Mouse (Mus musculus) layer of hippocampus, adult 9-11 months (tissue): ENCODE measurements around the gene Hs6st3.

Experiments used
- DNase-seq: peaks from one replicate; pipeline ENCODE4 v3.0.0; 2022

Gene Hs6st3

GRCm38 (mm10) chr14:119667421-119667820, 529.3 kb downstream of the Hs6st3 start:
- no peak for DNase-seq

- peak; percentile 35 for DNase-seq
Observed at GRCm38 (mm10) chr14:119670836-119671587, 532.9 kb downstream of the Hs6st3 start.

DNA sequence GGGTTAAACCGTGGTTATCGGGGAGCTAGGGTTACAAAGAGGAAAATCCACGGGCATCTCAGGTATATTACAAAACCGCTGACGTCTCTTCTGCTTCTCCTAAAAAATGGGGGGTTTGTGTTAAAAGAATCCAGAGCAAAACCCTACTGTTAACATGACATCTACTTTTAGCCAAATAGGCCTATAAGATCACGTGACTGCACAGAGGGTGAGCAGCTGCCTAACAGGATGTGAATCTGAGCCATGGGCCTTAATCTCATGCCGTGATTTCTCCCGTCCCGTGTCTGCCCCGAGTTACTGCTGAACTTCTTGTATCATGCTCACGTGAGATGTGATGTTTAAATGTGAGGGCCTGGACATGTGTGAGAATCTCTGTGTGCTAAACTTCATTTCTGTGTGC, 540.4 kb downstream of the Hs6st3 start:
- DNase-seq, result no peak

- DNase-seq, result no peak
Observed at GRCm38 (mm10) chr14:119680052-119680451, 541.9 kb downstream of the Hs6st3 start.

- no peak for DNase-seq
Observed at GRCm38 (mm10) chr14:119687885-119688284, 549.7 kb downstream of the Hs6st3 start.

- no peak for DNase-seq
Observed at GRCm38 (mm10) chr14:119699982-119700381, 561.8 kb downstream of the Hs6st3 start.

DNA sequence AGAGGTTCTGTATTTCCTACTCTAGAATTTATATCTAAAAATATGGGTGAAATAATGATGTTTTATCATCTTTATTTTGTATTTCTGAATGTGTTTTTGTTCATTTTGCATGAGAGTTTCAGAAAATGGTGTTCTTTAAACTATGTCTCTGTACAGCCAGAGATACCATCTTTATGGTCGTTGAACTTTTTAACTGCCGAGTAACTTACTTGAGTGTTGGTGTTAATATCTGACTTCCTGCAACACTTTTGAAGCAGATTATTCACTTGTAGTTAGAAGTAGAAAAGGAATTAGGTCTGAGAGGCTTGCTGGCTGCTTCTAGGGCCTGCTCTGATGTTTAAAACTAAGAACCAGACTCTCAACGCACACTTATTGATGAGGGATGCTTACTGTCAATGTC, 576.6 kb downstream of the Hs6st3 start:
- no peak for DNase-seq

- no peak for DNase-seq
Observed at GRCm38 (mm10) chr14:119717323-119717722, 579.2 kb downstream of the Hs6st3 start.

DNA sequence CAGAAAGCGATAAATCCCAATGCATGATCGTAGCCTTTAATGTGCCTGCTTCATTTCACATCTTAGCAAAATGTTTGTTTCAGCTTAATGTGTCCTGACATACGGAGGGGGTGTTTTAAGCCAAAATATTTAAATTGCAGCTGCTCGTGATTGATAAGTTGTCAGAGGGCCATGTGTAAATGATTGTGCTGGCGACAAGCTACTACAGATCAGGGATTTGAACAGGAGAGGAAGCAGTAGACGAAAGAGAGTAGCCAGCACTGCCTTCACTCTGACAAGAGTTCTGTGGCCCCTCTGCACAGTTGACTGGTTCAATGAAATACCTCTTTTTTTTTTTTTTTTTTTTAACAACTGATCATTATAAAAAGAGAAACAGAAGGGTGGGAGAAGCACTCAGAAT, 587.0 kb downstream of the Hs6st3 start:
- no peak for DNase-seq

DNA sequence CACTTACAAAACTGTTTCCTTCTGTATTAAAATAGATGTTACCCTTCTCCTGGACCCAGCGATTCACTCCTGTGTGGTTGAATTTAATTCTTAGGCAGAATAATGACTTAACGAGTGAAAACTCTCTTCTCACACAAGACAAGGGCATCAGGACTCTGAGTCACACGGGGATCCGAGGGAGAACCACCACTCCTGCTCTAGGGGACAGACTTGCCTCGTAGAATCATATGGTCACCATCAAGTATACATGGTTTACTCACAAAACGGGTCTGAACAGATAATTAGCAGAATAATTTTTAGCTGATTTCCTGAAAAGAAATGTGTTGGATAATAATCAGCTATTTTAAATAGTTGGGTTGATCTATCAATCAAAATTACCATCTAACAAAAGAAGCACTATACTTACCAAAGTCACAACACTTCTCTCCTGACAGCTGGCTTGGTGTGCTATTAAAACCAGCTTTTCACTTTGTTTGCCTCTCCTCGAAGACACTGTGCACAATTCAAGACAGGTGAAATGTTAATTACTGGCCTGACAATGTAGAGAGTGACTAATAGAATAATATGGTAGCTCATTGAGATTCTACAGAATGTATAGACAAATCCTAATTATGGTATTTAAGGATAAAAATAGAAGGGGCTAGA, 593.4 kb downstream of the Hs6st3 start:
- no peak for DNase-seq

- no peak for DNase-seq
Observed at GRCm38 (mm10) chr14:119732219-119732618, 594.1 kb downstream of the Hs6st3 start.

DNA sequence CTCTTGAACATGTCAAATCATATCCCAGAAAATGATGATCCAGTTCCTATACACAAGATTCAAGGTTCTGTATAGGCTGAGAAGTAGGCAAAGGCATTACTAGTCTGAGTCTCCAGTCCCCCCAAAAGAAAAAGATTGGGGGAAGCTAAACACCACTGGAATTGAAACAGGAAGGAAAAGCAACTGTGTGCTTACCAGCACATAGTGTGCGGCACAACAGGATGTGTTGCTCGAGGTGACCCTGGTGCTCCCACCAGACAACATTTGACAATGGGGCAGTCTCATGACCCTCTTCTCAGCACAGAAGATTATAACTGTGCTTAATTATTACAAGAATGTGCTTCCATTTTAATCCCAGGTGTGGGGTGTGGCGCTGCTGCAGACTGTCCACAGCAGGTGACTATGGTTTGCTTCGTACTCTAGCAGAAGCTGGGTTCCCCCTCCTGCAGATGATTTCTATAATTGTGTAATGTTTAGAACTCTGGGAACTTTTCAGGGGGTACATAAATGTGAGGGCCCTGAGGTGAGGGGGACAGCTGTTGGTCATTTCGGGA, 599.3 kb downstream of the Hs6st3 start:
- DNase-seq, result no peak

- DNase-seq, result no peak
Observed at GRCm38 (mm10) chr14:119741791-119742190, 603.6 kb downstream of the Hs6st3 start.

GRCm38 (mm10) chr14:119761376-119761775, 623.2 kb downstream of the Hs6st3 start:
- no peak for DNase-seq

GRCm38 (mm10) chr14:119772040-119772439, 633.9 kb downstream of the Hs6st3 start:
- no peak for DNase-seq

GRCm38 (mm10) chr14:119776261-119776660, 638.1 kb downstream of the Hs6st3 start:
- no peak for DNase-seq

GRCm38 (mm10) chr14:119779982-119780588, 641.9 kb downstream of the Hs6st3 start:
- no peak for DNase-seq

DNA sequence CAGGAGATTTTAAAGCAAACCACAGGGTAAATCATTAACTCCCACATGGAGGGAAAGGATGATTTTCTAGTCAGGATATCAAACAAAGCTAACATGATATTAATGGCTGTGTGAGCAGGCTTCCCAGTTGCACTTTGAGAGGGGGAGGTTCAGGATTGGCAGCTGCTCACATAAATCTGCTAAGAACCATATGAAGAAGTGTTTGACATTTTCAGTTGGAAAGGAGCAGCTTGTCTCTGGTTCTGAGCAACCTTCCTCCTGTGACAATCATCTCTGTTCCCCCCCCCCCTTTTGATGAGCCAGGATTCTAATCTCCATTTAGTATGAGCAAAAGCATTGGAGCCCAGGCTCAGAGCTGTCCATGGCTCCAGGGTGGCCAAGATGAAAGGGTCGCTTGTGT, 643.0 kb downstream of the Hs6st3 start:
- peak; percentile 80 for DNase-seq

DNA sequence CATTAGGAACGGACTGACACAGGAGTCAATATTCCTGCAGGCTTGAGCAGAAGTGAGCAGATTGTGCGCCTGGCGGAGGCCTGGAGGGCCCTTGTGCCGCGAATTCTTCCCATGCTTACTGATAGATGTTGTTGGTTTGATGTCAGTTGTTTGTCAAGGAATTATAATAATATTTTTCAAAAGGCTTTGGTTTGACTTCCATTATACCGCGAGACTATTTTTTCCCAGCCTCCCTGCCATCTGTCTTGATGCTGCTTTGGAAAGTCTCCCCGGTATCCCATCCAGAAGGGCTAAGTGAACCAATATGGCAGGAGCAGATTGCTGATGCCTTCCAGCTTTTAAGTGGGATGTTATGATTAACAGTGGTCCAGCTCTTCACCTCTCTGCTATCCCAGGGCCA, 651.3 kb downstream of the Hs6st3 start:
- peak; percentile 79 for DNase-seq

- DNase-seq, result no peak
Observed at GRCm38 (mm10) chr14:119797172-119797850, 659.2 kb downstream of the Hs6st3 start.

DNA sequence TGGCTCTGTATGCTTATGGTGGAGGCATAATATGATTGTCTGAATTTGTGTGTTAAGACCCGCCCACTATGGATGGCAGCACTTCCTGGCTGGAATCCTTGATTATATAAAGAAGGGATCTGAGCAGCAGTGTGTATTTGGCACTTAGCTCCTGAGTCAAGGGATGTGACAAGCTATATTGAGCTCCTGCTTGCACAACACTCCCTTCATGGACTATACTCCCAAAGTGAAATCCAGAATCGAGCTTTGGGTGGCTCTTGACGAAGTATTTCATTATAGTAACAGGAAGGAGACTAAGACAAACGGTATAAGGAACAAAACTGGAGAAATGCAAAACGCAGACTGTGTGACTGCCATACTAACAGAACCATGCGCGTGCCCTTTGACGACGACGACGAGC, 660.4 kb downstream of the Hs6st3 start:
- no peak for DNase-seq

DNA sequence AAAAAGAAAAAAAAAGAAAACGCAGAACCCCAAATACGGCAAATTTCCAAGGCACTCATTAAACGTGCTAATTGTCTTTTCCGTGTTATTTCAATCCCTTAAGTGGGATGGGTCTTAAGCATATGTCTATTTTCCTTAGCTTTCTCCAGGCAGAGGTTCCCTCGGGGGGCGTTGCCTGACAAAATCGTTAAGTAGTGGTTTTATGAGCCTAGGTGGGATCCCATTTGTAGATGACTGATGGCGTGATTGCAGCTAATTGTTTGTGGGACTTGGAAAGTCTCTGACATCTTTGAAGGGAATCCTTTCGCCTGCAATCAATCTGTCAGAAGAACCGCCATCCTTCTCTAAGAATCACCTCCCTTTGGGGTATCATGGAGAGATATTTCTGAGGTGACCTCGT, 662.7 kb downstream of the Hs6st3 start:
- no peak for DNase-seq

GRCm38 (mm10) chr14:119813898-119814297, 675.8 kb downstream of the Hs6st3 start:
- no peak for DNase-seq
